Mouse (Mus musculus) cerebellum, adult 2 months (tissue): ENCODE data around the gene Prss56. TPM values are rescaled to one million over a fixed set of nuclear protein-coding genes. Genes with fewer than 3 reads are reported as not detected.
A peak's percentile ranks its signal among the peaks of the same experiment; 100 is the strongest.

ENCODE experiments used
- DNase-seq, 2 experiments: peaks; one replicate each; pipeline ENCODE4 v3.0.0; 2021
- H3K27ac ChIP-seq: fragments of 200-500 bp; 2 replicates; pipeline ENCODE4 v1.5.1; 2012; ENCODE audit warnings: low read length, control low read depth, inconsistent platforms; ENCODE audit not compliant: insufficient read depth
- H3K27me3 ChIP-seq: fragments of 200-500 bp; 2 replicates; pipeline ENCODE4 v1.6.1; 2012; ENCODE audit warnings: inconsistent platforms, mild to moderate bottlenecking, low read length, moderate library complexity; ENCODE audit not compliant: control insufficient read depth, insufficient read depth
- H3K4me1 ChIP-seq: fragments of 200-500 bp; 2 replicates; pipeline ENCODE4 v1.6.1; 2011; ENCODE audit warnings: low read length; ENCODE audit not compliant: control insufficient read depth, insufficient read depth
- H3K4me3 ChIP-seq: fragments of 200-500 bp; replicated peaks from 2 replicates; pipeline ENCODE3; 2011; ENCODE audit warnings: mild to moderate bottlenecking, low read depth, low read length, control low read depth; ENCODE audit not compliant: insufficient read depth
- CTCF ChIP-seq: fragments of 200-500 bp; IDR thresholded peaks from 2 replicates; pipeline ENCODE4 v1.5.1; 2011; ENCODE audit warnings: low read depth, mild to moderate bottlenecking, control low read depth, low read length, moderate library complexity, borderline replicate concordance; ENCODE audit not compliant: insufficient read depth
- POLR2A ChIP-seq: fragments of 200-500 bp; IDR thresholded peaks from 2 replicates; pipeline ENCODE4 v1.6.1; 2011; ENCODE audit warnings: low read length, control low read depth, borderline replicate concordance; ENCODE audit not compliant: insufficient read depth
- WGBS: fragments of 180-500 bp; shearing (Covaris S2); methylation state at CpG from one replicate; pipeline ENCODE4 v1.1.7; 2018; 5-methylcytosine and 5-hydroxymethylcytosine counted together
- polyA plus RNA-seq: library from polyadenylated mRNA; depleted of rRNA; stranded (reverse); fragments of >200 nt; gene quantifications from 2 replicates; pipeline ENCODE4 v1.2.3, GENCODE M21; 2012

Prss56 gene
- polyA plus RNA-seq, 1 experiment: 0.10 TPM

DNA sequence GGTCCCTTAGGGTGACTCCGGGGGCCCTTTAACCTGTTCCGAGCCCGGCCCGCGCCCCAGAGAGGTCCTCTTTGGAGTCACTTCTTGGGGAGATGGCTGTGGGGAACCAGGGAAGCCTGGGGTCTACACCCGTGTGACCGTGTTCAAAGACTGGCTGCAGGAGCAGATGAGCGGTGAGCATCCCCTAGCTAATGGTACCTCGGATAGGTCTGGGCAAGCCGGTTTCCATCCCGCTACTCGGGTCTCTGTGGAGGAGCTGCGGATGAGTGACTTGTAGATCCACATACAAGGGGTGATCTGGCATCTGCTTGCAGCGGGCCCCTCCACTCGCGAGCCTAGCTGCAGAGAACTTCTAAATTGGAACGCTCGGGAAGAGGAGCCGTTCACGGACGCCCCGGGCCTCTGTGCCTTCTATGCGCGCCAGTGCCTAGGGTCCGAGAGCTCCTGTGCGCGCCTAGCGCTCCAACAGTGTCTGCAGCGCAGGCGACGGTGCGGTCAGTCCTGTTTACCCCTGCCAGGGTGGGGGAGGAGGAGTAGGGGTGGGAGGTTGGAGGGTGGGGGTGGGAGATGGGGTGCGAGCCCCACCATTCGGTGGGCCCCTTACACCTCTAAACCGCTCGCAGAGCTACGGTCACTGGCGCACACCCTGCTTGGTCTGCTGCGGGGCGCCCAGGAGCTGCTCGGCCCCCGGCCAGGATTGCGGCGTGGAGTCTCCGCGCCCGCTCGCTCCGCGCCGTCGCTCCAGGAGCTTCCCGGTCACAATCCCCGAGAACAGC lies 3.3 kb downstream of the Prss56 start:
- no peaks in the 10 kb centered on the region for H3K27me3 ChIP-seq
- WGBS: 5% methylated on average over 54 of the region's 54 CpGs

DNA sequence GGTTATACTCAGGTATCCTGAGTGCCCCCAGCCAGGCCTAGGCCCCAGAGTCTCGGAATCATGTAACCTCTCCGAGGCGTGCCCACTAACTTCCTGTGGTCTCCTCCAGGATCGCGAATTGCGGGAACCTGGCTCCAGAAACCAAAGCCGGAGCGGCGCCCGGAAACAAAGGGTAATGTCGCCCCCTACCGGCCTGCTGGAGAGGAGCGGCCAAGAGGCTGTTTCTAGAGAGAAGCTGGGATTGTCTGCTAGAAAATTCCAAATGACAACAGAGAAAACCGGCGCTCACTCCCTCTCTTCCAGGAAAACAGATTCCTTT lies 3.9 kb downstream of the Prss56 start:
- WGBS: 2% methylated on average over 15 of the region's 15 CpGs
- TF ChIP-seq CTCF: peak; percentile 80
- TF ChIP-seq POLR2A: no peak
- H3K27me3 ChIP-seq: no peaks in the 10 kb centered on the region

More for the DNA sequence above, 3.3 kb downstream of the Prss56 start:
- Histone ChIP-seq H3K4me1 (no peaks in the 10 kb centered on the region), H3K27ac (no peak overlapping the region), H3K4me3 (peak overlapping the region; percentile 85)
- no peak for TF ChIP-seq CTCF
- TF ChIP-seq POLR2A: no peak
- peak in 1 of 2 experiments; percentile 22 for DNase-seq

DNA sequence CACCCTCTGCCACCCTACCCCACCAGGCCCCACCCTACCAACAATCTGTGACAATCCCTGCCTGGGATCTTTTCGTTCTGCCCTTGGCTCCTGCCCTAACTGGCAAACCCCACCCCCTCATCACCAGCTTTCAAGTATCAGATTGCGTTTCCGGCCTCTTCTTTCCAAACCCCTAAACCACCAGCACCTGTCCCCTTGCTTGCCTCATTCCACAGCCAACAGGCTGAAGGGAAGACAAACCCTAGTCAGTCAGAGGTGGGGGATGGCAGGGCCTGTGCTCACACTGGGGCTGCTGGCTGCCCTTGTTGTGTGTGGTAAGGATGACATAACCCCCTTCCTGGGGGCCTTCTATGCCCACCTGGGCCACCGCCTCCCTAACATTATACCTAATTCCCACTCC lies 7.3 kb downstream of the Prss56 start, which contains the start of gene Chrnd:
TSS of gene Chrnd (plus strand) at position 179 of the 400 bp plus-strand sequence.
- no peaks in the 10 kb centered on the region for H3K27me3 ChIP-seq
- DNase-seq: no peak
- H3K27ac ChIP-seq: no peak within 1 kb of the TSS
- TF ChIP-seq CTCF (no peak), POLR2A (no peak)
- no peak within 1 kb of the TSS for H3K4me3 ChIP-seq
- 52% methylated on average over 4 of the region's 4 CpGs for WGBS
- H3K4me1 ChIP-seq: no peaks in the 10 kb centered on the region

More for the DNA sequence above, 3.9 kb downstream of the Prss56 start:
- Histone ChIP-seq H3K27ac (no peak overlapping the region), H3K4me3 (peak overlapping the region; percentile 85), H3K4me1 (no peaks in the 10 kb centered on the region)
- DNase-seq: peak; percentile 66 to 80

DNA sequence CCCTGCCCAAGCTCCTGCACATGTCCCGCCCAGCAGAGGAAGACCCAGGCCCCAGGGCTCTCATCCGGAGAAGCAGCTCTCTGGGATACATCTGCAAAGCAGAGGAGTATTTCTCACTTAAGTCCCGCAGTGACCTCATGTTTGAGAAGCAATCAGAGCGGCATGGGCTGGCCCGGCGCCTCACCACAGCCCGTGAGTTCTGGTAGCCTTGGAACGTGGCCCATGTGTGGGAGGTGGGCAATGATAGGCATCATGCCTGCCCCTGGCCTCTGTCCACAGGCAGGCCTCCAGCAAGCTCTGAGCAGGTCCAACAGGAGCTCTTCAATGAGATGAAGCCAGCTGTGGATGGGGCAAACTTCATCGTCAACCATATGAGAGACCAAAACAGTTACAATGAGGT lies 14.2 kb downstream of the Prss56 start:
- H3K4me1 ChIP-seq: no peaks in the 10 kb centered on the region
- no peak overlapping the region for H3K27ac ChIP-seq
- TF ChIP-seq POLR2A (no peak), CTCF (no peak)
- 18% methylated on average over 9 of the region's 9 CpGs for WGBS
- DNase-seq: no peak
- H3K4me3 ChIP-seq: no peak overlapping the region
- no peaks in the 10 kb centered on the region for H3K27me3 ChIP-seq

DNA sequence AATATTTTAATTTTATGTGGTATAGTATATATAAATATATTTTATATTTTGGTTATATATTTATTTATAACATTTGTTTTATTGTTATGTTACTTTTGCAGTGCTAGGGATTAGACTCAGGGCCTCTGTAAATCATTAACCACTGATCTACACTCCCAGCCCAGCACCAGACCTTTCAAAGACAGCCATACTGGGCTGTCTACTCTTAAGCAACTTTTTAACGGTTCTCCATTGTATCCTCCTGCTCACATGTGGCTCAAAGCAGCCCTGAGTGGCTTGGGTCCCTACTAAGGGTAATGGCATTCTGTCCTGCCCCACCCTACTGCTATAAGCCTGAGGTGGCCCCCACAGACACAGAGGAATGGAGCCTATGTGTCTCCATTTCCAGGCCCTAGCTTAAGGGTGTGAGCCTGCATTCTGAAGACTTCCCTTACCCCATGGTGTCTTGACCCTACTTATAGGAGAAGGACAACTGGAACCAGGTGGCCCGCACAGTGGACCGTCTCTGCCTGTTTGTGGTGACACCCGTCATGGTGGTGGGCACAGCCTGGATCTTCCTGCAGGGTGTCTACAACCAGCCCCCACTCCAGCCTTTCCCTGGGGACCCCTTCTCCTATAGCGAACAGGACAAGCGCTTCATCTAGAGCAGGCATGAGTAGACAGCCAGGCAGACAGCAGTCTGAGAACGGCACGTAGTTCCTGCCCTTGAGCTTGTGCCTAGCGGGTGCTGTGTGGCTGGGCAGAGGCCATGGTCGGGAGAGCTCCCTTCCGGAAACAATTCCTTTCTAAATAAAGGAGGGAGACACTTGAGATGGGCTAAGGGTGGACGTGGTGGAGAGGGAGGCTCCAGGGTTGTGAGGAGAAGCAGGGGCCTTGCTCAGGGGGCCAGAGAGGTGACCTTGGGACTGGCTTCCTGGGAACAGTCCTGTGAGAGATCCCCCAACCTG lies 15.3 kb downstream of the Prss56 start:
- no peak for DNase-seq
- Histone ChIP-seq H3K27ac (no peak overlapping the region), H3K4me1 (no peaks in the 10 kb centered on the region), H3K4me3 (no peak overlapping the region), H3K27me3 (no peaks in the 10 kb centered on the region)
- 71% methylated on average over 12 of the region's 12 CpGs for WGBS
- no peak for TF ChIP-seq CTCF
- TF ChIP-seq POLR2A: no peak

DNA sequence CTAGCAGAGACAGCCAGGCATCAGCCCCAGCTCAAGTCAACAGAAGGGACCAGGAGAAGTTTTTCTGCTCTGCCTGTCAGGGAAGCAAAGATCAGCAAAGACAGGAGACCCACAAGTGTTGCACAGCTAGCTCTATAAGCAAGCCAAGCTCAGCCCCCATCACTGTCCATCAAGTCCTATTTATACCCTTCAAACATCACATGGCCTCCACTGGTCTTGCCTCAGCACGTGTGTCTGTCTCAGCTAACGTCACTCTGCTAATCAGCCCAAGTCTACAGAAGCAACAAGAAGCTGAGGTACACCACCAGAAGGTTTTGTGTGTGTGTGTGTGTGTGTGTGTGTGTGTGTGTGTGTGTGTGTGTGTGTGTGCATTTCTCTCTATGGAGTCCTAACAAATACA lies 17.7 kb downstream of the Prss56 start:
- Histone ChIP-seq H3K27ac (no peak overlapping the region), H3K27me3 (no peaks in the 10 kb centered on the region), H3K4me3 (no peak overlapping the region), H3K4me1 (no peaks in the 10 kb centered on the region)
- 60% methylated on average over 2 of the region's 2 CpGs for WGBS
- no peak for TF ChIP-seq POLR2A
- no peak for TF ChIP-seq CTCF
- DNase-seq: no peak

DNA sequence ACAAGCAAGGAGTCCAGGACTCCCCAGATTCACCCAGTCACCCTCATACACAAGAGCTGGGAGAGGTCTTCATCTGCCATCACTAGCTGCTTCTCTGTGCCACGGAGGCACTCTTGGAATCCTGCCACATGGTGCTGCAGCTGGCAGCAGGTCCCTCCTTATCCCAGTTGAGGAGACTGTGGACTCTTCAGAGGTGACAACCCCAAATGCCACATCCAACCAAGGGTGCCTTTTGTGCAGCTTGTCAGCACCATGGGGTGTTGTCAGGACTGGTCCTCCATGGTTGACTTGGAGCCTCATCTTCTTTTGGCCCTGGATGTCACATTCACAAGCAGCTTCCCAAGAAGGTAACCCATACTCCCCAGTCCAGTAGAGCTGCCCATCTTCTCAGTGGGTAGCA lies 18.7 kb downstream of the Prss56 start:
- Histone ChIP-seq H3K27ac (no peak overlapping the region), H3K4me1 (no peaks in the 10 kb centered on the region), H3K27me3 (no peaks in the 10 kb centered on the region), H3K4me3 (no peak overlapping the region)
- TF ChIP-seq POLR2A: no peak
- no peak for TF ChIP-seq CTCF
- 8% methylated on average over 1 of the region's 1 CpGs for WGBS
- no peak for DNase-seq
